Mouse (Mus musculus): ENCODE measurements around the gene Pomgnt1.

DNA sequence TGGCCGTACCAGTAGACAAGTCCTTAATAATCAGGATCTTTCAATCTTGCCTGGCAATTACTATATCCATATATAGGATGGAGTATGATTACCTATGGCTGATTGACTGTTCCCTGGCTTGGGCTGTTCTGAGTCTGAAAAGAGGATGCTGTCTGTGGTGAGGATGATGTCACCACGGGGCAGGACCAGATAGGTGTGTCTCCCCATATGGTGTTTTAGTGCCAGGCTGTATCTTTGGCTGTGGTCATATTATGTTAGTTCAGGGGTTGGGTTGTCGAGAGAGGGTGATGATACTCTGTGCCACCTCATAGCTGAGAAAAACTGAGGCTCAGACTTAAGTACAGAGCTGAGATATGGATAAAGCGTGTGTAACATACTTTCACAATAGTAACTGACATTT, 61.4 kb downstream of the Pomgnt1 start:
- TF ChIP-seq CTCF (IDR thresholded peaks at IDR 0.05; ENCODE audit: borderline replicate concordance, control insufficient read depth, extremely low read depth, insufficient read depth, low read length, poor library complexity) (no peak), POLR2A (IDR thresholded peaks at IDR 0.05; ENCODE audit: control insufficient read depth, extremely low read depth, insufficient read depth, low read length, poor library complexity) (no peak)
